Mouse (Mus musculus) bone marrow, adult 2 months (tissue): ENCODE measurements at regions not wholly inside any gene's neighbourhood (a gene's known extent, or its start where the extent isn't known, plus 50 kb on each side); places are given as distances from the start of the nearest gene placed in this dataset.
"Not testable (repeated sequence)": the region's sequence is repeated elsewhere in the genome, so short reads cannot be mapped to it uniquely, and the experiment has no call there.

Source experiments
- H3K27ac ChIP-seq: fragments of 200-500 bp; 2 replicates; pipeline ENCODE4 v1.5.1; 2012; ENCODE audit warnings: low read depth, mild to moderate bottlenecking, control low read depth, inconsistent platforms, low read length; ENCODE audit not compliant: control insufficient read depth, poor library complexity, insufficient read depth
- H3K4me1 ChIP-seq: fragments of 200-500 bp; 2 replicates; pipeline ENCODE4 v1.6.1; 2011; ENCODE audit warnings: low read length; ENCODE audit not compliant: control insufficient read depth, insufficient read depth
- H3K4me3 ChIP-seq: fragments of 200-500 bp; replicated peaks from 2 replicates; pipeline ENCODE3; 2011; ENCODE audit warnings: mild to moderate bottlenecking, low read depth, low read length, control low read depth; ENCODE audit not compliant: control insufficient read depth
- CTCF ChIP-seq: fragments of 200-500 bp; IDR thresholded peaks from 2 replicates; pipeline ENCODE4 v1.5.1; 2011; ENCODE audit warnings: low read length, control low read depth; ENCODE audit not compliant: control insufficient read depth, insufficient read depth
- POLR2A ChIP-seq: fragments of 200-500 bp; IDR thresholded peaks from 2 replicates; pipeline ENCODE4 v1.6.1; 2011; ENCODE audit warnings: low read depth, mild to moderate bottlenecking, control low read depth, low read length, borderline replicate concordance; ENCODE audit not compliant: control insufficient read depth
- WGBS: fragments of 180-500 bp; shearing (Covaris S2); methylation state at CpG from one replicate; pipeline ENCODE4 v1.1.7; 2018; 5-methylcytosine and 5-hydroxymethylcytosine counted together

- H3K4me1 ChIP-seq, result no peaks in the 10 kb centered on the region; the same call in 1 of the 2 replicates
- TF ChIP-seq CTCF, result no peak
- no peak for TF ChIP-seq POLR2A
- H3K4me3 ChIP-seq, result no peak overlapping the region
- WGBS, result 78% methylated on average over 8 of the region's 8 CpGs
- no peak overlapping the region for H3K27ac ChIP-seq
These were observed 221.7 kb upstream of the Klf3 start for GRCm38 (mm10) chr5:64581461-64581860.

- WGBS, result 70% methylated on average over 9 of the region's 9 CpGs
- no peak for TF ChIP-seq POLR2A
- no peak for TF ChIP-seq CTCF
- no peaks in the 10 kb centered on the region; the same call in 1 of the 2 replicates for H3K4me1 ChIP-seq
These were observed 221.2 kb upstream of the Klf3 start for GRCm38 (mm10) chr5:64582031-64582430.

GRCm38 (mm10) chr5:64584308-64584707 lies 218.9 kb upstream of the Klf3 start:
- 55% methylated on average over 1 of the region's 1 CpGs for WGBS
- H3K4me1 ChIP-seq, result peaks cover 1% of the 10 kb centered on the region; the same call in 1 of the 2 replicates
- no peak overlapping the region for H3K27ac ChIP-seq
- H3K4me3 ChIP-seq, result no peak overlapping the region
- TF ChIP-seq POLR2A, result no peak
- TF ChIP-seq CTCF, result no peak

More at GRCm38 (mm10) chr5:64582031-64582430, 221.2 kb upstream of the Klf3 start:
- Histone ChIP-seq H3K27ac (no peak overlapping the region), H3K4me3 (no peak overlapping the region)

- WGBS, result 90% methylated on average over 6 of the region's 6 CpGs
- TF ChIP-seq CTCF, result no peak
- TF ChIP-seq POLR2A, result no peak
- H3K4me1 ChIP-seq, result peaks cover 2% of the 10 kb centered on the region; the same call in 1 of the 2 replicates
- no peak overlapping the region for H3K4me3 ChIP-seq
- no peak overlapping the region for H3K27ac ChIP-seq
These were observed 218.0 kb upstream of the Klf3 start for GRCm38 (mm10) chr5:64585076-64585786.

GRCm38 (mm10) chr5:64586316-64586715 lies 216.9 kb upstream of the Klf3 start:
- TF ChIP-seq POLR2A (no peak), CTCF (no peak)
- WGBS, result 93% methylated on average over 6 of the region's 6 CpGs
- no peak overlapping the region for H3K4me3 ChIP-seq
- H3K27ac ChIP-seq, result no peak overlapping the region
- peaks cover 3% of the 10 kb centered on the region; the same call in 1 of the 2 replicates for H3K4me1 ChIP-seq

- 89% methylated on average over 3 of the region's 3 CpGs for WGBS
- TF ChIP-seq POLR2A (no peak), CTCF (no peak)
- no peak overlapping the region for H3K4me3 ChIP-seq
- peaks cover 3% of the 10 kb centered on the region; the same call in 1 of the 2 replicates for H3K4me1 ChIP-seq
- no peak overlapping the region for H3K27ac ChIP-seq
These were observed 216.3 kb upstream of the Klf3 start for GRCm38 (mm10) chr5:64586933-64587332.

- TF ChIP-seq CTCF (no peak), POLR2A (no peak)
- Histone ChIP-seq H3K4me3 (no peak overlapping the region), H3K27ac (peak overlapping the region; percentile 40)
These were observed 215.1 kb upstream of the Klf3 start for GRCm38 (mm10) chr5:64587895-64588738.

GRCm38 (mm10) chr5:64588768-64589167 lies 214.4 kb upstream of the Klf3 start:
- 89% methylated on average over 8 of the region's 8 CpGs for WGBS
- not testable (repeated sequence) for H3K4me1 ChIP-seq, H3K4me3 ChIP-seq, H3K27ac ChIP-seq

More at GRCm38 (mm10) chr5:64587895-64588738, 215.1 kb upstream of the Klf3 start:
- peaks cover 4% of the 10 kb centered on the region; the same call in 1 of the 2 replicates for H3K4me1 ChIP-seq
- 64% methylated on average over 8 of the region's 8 CpGs for WGBS

GRCm38 (mm10) chr5:64590036-64590435 lies 213.2 kb upstream of the Klf3 start:
- WGBS, result 58% methylated on average over 5 of the region's 5 CpGs
- TF ChIP-seq POLR2A (no peak), CTCF (no peak)
- Histone ChIP-seq H3K27ac (peak overlapping the region; percentile 76; the same call in 1 of the 2 replicates), H3K4me3 (no peak overlapping the region), H3K4me1 (peaks cover 4% of the 10 kb centered on the region; the same call in 1 of the 2 replicates)
